Mouse (Mus musculus) layer of hippocampus, adult 18-20 months (tissue): ENCODE data around the gene Blzf1. TPM values are rescaled to one million over a fixed set of nuclear protein-coding genes. Genes with fewer than 3 reads are reported as not detected.

ENCODE experiments used
- DNase-seq, 2 experiments: peaks; one replicate each; pipeline ENCODE4 v3.0.0; 2022; ENCODE audit warnings: low spot score in 2 of 2
- total RNA-seq, 2 experiments: library from RNA; stranded (reverse); gene quantifications; 2 replicates each; pipeline ENCODE4 v1.2.3; 2021

Gene Blzf1
- total RNA-seq, 2 experiments from 2014 or later, result 22.1 to 22.6 TPM

DNA sequence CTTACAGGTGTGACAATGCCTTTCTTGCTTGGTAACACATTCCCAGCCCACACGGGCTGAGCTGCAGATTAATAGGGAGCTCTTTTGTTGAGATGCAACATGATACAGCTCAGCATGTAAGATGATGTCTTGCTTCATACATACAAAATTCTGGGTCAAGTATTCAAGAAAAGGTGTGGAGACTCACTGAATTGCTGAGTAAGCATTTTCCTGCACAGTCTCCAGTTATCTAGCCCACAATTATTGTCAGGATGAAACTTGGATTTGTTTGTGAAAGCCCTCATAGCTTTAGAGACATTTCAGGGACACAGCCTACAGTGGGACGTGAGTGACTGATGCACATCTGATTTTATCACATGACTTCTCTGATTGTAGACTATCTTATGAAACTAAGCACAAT lies 65.8 kb downstream of the Blzf1 start:
- DNase-seq, result no peak

Other genes with a start within 250 kb of the Blzf1 start
- gene Sell, start 245.5 kb downstream of the Blzf1 start, total RNA-seq, result not detected
- not detected for gene Selp, start 192.2 kb downstream of the Blzf1 start, total RNA-seq
- gene F5, start 155.7 kb downstream of the Blzf1 start, total RNA-seq, result 1 to 10 TPM in 1 of 2 experiments, under 1 TPM in 1; 0.66 to 1.6 TPM
- 10 to 100 TPM; 12.6 to 14.8 TPM for gene Slc19a2, start 58.4 kb downstream of the Blzf1 start, total RNA-seq
- gene Ccdc181, start 31.9 kb downstream of the Blzf1 start, total RNA-seq, result 10 to 100 TPM; 22.5 to 22.7 TPM
- 10 to 100 TPM; 23.3 to 23.6 TPM for gene Nme7, start 3.4 kb downstream of the Blzf1 start, total RNA-seq
- 1,000 to 10,000 TPM; 1,935 to 2,007 TPM for gene Atp1b1, start 150.9 kb upstream of the Blzf1 start, total RNA-seq